Mouse (Mus musculus) lung, postnatal 14 days (tissue): ENCODE data around the gene Eng.
A peak's percentile ranks its signal among the peaks of the same experiment; 100 is the strongest.

Experiments used
- DNase-seq: peaks from one replicate; pipeline ENCODE4 v3.0.0; 2021

Gene Eng

GRCm38 (mm10) chr2:32646379-32647056 lies at the start of gene Eng:
Eng (plus strand) TSS chr2:32646595.
- peak; percentile 86 for DNase-seq

DNA sequence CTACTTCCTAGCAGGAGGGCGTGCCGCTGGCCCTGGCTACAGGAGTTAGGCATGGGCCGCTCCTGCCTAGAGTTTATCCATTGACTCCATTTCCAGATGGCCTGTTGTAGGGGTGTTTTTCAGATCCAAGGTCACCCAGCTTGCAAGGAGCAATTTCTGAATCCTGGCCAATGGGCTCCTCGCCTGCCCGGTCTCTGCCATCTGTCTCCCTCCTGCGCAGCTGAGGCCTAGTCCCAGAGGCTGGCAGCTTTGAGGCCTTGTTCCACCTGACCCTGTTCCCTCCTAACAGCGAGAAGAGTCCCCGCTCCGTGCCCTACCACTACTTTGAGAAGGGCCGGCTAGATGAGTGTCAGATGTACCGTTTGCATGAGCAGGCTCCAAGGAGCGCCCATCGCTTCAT lies 49.7 kb upstream of the Eng start:
- DNase-seq, result no peak

DNA sequence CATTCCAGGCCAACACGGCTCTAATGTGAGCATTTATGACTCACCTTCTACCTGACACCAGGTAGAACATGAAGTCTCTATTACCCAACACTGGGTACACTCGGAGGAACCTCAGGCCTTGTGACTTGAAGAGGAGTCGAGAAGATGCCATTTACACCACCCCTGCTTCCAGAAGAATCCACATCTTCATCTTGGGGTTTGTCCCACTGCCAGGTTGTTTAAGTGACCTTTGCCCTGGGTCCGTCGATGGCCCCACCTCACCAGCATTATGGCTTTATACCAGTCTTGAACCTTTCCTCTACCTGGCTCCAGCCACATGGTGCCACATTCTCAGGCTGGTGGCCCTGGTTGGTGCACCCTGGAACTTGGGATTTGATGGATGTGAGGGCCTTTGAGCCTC lies 49.1 kb upstream of the Eng start:
- DNase-seq, result no peak

GRCm38 (mm10) chr2:32597699-32598098 lies 48.7 kb upstream of the Eng start:
- no peak for DNase-seq

DNA sequence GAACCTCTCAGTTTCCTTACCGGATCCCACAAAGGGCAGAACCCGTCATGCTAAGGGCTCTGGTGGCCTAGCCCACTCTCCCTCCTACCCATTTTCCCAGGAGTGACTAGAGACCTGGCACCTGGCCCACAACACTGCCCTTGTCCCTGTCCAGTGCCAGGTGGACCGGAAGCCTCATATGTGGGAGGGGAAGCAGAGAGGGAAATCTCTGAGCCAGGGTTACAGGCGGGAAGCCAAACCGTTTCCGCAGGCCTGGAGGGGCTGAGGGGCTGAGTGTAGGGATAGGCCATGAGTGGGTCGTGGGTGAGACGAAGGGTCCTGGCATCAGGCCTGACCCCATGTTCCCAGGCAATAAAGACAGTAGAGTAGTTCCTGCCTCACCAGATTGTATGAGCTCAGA lies 47.9 kb upstream of the Eng start:
- DNase-seq, result no peak

- DNase-seq, result no peak
These were observed 47.0 kb upstream of the Eng start, which contains the start of gene St6galnac6 for GRCm38 (mm10) chr2:32599409-32599808. St6galnac6 (plus strand) TSS chr2:32599709.

DNA sequence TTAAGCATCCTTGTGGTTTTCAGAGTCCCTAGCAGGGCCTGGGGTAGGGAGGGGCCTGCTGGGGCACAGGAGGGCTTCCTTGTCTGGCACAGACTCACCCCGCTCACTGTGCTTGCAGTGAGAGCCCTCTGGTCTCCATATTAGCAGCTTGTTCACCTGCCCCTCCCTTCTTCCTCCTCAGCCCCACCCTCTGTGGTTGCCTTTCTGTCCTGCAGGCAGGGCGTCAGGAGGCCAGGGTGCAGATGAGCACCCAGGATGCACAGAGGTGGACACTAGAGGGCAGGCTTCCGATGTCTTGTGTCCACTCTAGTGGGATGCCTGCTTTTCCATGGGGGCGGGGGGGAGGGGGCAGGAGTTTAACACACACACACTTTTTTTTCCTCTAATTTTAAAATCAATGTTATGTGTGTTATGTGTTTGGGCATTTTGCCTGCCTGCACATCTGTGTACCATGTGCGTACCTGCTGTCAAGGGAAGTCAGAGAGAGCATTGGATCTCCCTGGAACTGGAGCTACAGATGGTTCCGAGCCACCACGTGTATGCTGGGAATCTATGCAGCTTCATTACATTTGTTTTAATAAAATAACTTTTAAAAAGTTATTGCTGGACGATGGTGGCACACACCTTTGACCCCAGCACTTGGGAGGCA lies 44.9 kb upstream of the Eng start:
- DNase-seq, result peak; percentile 60

DNA sequence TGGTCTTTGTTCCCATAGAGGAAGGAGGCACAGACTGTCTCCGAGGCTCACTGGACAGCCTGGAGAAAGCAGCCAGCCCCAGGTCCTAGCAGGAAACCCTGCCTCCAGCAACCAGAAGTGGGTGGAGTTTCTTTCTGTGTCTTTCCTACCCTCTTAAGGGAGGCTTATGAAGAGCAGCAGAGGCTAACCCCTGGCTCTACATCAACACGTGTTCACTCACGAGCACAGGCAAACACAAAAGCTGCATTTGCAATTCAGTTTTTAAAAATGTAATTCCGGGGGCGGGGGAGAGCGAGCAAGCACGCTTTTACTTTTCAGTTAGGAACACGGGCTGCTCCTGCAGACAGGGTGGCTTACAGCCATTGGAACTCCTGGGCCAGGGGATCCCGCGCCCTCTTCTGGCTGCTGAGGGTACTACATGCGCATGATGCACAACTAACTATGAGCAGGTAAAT lies 43.8 kb upstream of the Eng start:
- DNase-seq, result peak; percentile 95

DNA sequence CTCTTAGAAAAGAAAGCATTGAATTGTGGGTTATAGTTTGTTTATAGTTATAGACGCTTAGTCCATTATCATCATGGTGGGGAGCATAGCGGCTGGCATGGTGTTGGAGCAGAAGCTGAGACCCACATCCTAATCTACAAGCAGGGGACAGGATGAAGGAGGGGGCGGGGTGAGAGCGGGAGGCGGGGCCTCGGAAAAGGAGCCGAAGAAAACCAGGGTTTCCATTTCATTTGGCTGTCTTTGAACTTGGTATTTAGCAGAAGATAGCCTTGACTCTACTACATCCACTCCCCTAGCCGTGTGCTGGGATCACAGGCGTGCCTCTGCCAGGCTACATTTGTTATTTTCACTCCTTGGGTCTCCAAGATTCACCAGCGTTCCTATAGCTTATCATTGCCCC lies 41.8 kb upstream of the Eng start:
- no peak for DNase-seq

DNA sequence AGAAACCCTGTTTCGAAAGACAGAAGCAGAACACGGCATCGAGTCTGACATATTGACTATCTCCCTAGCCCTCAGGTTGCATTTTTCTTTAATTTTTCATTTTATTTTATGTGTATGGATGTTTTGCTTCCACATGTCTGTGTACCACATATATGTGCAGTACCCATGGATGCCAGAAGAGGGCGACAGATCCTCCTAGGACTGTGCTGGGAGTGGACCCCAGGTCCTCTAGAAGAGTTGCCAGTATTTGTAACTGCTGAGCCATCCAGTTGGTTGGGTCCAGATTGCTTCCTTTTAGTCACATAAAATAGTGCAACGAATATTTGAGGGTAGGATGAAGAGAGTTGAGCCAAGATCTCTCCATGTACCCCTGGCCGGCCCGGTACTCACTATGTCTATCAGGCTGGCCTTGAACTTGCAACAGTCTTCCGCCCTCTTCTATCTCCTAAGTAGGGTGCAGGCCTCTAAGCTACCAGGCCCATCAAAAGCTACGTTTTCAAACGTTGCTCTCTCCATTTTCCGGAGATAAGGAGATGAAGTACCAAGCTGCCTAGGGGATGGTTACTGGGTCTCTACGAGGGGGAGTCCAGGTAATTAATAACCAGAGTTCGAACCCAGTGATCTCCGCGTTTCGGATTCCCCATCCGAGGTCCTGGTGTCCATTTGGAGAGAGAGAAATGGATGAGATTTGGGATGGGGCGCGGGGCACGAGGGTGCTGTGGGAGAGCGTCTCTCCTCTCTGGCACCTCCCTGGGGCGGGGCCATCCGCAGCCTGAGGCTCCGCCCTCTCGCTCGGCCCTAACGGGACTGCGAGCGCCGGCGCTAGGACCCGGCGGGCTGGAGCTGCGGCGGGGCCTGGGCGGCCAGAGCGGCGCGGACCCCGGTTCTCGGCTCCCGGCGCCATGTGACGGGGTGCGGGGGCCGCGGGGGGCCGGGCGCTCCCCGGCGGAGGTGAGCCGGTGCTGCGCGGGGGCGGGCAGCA lies 39.9 kb upstream of the Eng start:
- DNase-seq, result peak; percentile 87

- peak; percentile 51 for DNase-seq
These were observed 39.0 kb upstream of the Eng start for GRCm38 (mm10) chr2:32607262-32607947.

DNA sequence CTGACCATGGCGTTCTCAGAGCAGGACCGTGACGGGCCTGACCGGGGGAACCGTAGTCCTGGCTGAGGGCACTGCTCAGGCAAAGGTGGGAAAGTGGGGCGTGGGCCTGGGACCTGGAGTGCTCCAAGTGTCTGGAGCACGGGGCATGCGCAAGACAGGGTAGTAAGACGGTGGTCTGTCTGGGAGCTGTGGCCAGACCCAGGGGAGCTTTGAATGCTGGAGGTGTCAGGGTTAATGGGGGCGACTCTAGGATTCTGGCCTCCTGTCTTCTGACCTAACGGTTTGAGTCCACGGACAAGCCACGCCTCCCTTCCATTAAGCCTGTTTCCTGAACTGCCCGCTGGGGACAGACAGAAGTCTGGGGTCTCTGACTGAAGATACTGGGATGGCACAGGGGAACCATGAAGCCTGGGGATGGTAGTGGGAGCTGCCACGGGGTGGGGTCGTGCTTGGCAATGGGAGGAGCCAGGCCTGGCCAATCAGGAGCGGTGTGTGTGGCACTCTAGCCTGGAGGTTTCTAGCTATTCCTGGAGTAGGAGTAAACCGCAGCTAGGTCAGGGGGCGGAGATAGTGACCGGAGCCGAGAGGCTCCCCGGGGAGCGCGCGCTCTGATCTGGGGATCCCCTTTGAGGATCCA lies 38.1 kb upstream of the Eng start:
- DNase-seq, result peak; percentile 60

GRCm38 (mm10) chr2:32608778-32609435 lies 37.5 kb upstream of the Eng start:
- DNase-seq, result no peak

DNA sequence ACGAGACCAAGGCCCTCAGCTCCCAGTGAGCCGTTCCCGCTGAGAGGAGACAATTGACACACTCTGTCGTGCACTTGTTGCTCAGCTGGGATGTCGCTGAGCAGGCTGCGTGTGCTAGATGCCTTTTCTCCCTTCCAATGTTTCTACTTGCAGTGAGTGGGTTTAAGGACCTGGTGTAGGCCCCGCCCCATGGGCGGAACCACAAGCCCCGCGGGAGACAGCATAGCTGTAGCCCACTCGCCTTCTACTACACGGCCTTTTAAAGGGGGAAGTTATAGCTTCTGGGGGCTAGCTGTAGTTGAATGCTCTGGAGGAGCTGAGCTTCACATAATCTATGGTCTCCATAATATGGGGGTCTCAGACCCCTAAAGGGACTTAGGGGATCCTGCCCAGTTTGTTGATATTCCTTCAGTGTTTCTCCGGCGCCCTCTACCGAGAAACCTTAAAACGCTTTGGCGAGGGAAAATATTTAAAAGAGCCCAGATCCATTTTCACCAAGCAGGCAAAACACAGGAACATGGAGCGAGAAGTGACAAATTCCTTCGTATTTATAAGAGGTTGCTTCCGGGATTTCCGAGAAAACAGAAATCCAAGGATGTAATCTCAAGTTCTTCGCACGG lies 35.7 kb upstream of the Eng start:
- peak; percentile 63 for DNase-seq

DNA sequence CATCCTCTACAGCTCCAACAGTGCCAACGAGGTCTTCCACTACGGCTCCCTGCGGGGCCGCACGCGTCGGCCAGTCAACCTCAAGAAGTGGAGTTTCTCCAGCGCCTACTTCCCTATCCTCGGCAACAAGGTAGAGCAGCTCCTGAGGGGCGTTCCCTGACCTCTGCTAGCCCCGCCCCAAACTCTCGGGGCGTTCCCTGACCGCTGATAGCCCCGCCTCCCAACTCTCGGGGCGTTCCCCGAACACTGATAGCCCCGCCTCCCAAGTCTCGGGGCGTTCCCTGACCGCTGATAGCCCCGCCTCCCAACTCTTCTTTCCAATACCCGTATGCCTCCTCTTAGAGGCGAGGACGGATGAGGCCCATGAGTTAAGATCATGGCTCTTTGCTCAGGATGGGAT lies 34.1 kb upstream of the Eng start:
- no peak for DNase-seq

GRCm38 (mm10) chr2:32617109-32617508 lies 29.3 kb upstream of the Eng start:
- DNase-seq, result no peak

- no peak for DNase-seq
These were observed 28.8 kb upstream of the Eng start for GRCm38 (mm10) chr2:32617601-32618000.

GRCm38 (mm10) chr2:32618051-32618450 lies 28.3 kb upstream of the Eng start:
- DNase-seq, result no peak

- peak; percentile 59 for DNase-seq
These were observed 25.5 kb upstream of the Eng start for GRCm38 (mm10) chr2:32620682-32621516.

GRCm38 (mm10) chr2:32621517-32621859 lies 24.9 kb upstream of the Eng start, which contains the start of gene Ak1:
Ak1 (plus strand) TSS chr2:32621758.
- DNase-seq, result no peak
